Mouse (Mus musculus): ENCODE measurements around the gene Gm11562. TPM values are rescaled to one million over a fixed set of nuclear protein-coding genes. Genes with fewer than 3 reads are reported as not detected.
"Not testable (repeated sequence)": the region's sequence is repeated elsewhere in the genome, so short reads cannot be mapped to it uniquely, and the experiment has no call there.

Gene Gm11562
- polyA plus RNA-seq, 1 experiment from 2014 or later: not detected

GRCm38 (mm10) chr11:99633293-99633692, 13.1 kb upstream of the Gm11562 start:
- Histone ChIP-seq H3K4me3 (no peak overlapping the region), H3K27me3 (no peaks in the 10 kb centered on the region), H3K4me2 (replicated peaks) (no peak overlapping the region), H3K9ac (replicated peaks) (no peak overlapping the region), H3K9me3 (no peaks in the 10 kb centered on the region), H3K4me1 (no peaks in the 10 kb centered on the region), H3K27ac (replicated peaks) (no peak overlapping the region), H3K36me3 (no peaks in the 10 kb centered on the region)
- ATAC-seq (replicated peaks): no peak
- 73% methylated on average over 2 of the region's 2 CpGs for WGBS

- Histone ChIP-seq H3K9ac (replicated peaks) (no peak overlapping the region), H3K4me2 (replicated peaks) (no peak overlapping the region), H3K4me3 (no peak overlapping the region), H3K27me3 (no peaks in the 10 kb centered on the region), H3K36me3 (no peaks in the 10 kb centered on the region), H3K27ac (replicated peaks) (no peak overlapping the region), H3K9me3 (no peaks in the 10 kb centered on the region), H3K4me1 (no peaks in the 10 kb centered on the region)
- WGBS: 71% methylated on average over 3 of the region's 3 CpGs
- ATAC-seq (replicated peaks): no peak
Measured at GRCm38 (mm10) chr11:99630890-99631289, 10.7 kb upstream of the Gm11562 start.

GRCm38 (mm10) chr11:99628138-99628537, 7.9 kb upstream of the Gm11562 start, which contains the start of gene Krtap4-1:
TSS of gene Krtap4-1 (minus strand) at chr11:99628238.
- H3K36me3 ChIP-seq: no peaks in the 10 kb centered on the region
- H3K27me3 ChIP-seq: no peaks in the 10 kb centered on the region
- no peak for ATAC-seq (replicated peaks)
- no peak within 1 kb of the TSS for H3K4me3 ChIP-seq
- WGBS: 79% methylated on average over 4 of the region's 4 CpGs
- H3K4me1 ChIP-seq: no peaks in the 10 kb centered on the region
- no peak within 1 kb of the TSS for H3K9ac ChIP-seq (replicated peaks)
- H3K4me2 ChIP-seq (replicated peaks): no peak within 1 kb of the TSS
- no peaks in the 10 kb centered on the region for H3K9me3 ChIP-seq
- H3K27ac ChIP-seq (replicated peaks): no peak within 1 kb of the TSS

GRCm38 (mm10) chr11:99614796-99615363, 5.4 kb downstream of the Gm11562 start, which contains the start of gene Krtap2-4:
TSS of gene Krtap2-4 (minus strand) at chr11:99614846.
- H3K4me1 ChIP-seq: no peaks in the 10 kb centered on the region

GRCm38 (mm10) chr11:99610089-99610488, 10.1 kb downstream of the Gm11562 start, which contains the start of gene Gm11937:
TSS of gene Gm11937 (minus strand) at chr11:99610189.
- H3K27ac ChIP-seq (replicated peaks); H3K4me2 ChIP-seq (replicated peaks); H3K9ac ChIP-seq (replicated peaks); H3K9me3 ChIP-seq; ATAC-seq (replicated peaks); H3K4me1 ChIP-seq; H3K36me3 ChIP-seq; H3K27me3 ChIP-seq; H3K4me3 ChIP-seq: not testable (repeated sequence)
- WGBS: 86% methylated on average over 2 of the region's 2 CpGs

More at GRCm38 (mm10) chr11:99614796-99615363, 5.4 kb downstream of the Gm11562 start, which contains the start of gene Krtap2-4:
- no peak for ATAC-seq (replicated peaks)
- H3K9ac ChIP-seq (replicated peaks): no peak within 1 kb of the TSS
- no peak within 1 kb of the TSS for H3K4me2 ChIP-seq (replicated peaks)
- H3K4me3 ChIP-seq: no peak within 1 kb of the TSS
- H3K9me3 ChIP-seq: no peaks in the 10 kb centered on the region
- 75% methylated on average over 3 of the region's 3 CpGs for WGBS
- H3K27me3 ChIP-seq: no peaks in the 10 kb centered on the region
- H3K36me3 ChIP-seq: no peaks in the 10 kb centered on the region
- no peak within 1 kb of the TSS for H3K27ac ChIP-seq (replicated peaks)

- H3K4me1 ChIP-seq: no peaks in the 10 kb centered on the region
- no peak overlapping the region for H3K9ac ChIP-seq (replicated peaks)
- no peak overlapping the region for H3K4me2 ChIP-seq (replicated peaks)
- no peak overlapping the region for H3K4me3 ChIP-seq
- no peak for ATAC-seq (replicated peaks)
- 73% methylated on average over 1 of the region's 1 CpGs for WGBS
- H3K27me3 ChIP-seq: no peaks in the 10 kb centered on the region
- no peaks in the 10 kb centered on the region for H3K36me3 ChIP-seq
- H3K27ac ChIP-seq (replicated peaks): no peak overlapping the region
- H3K9me3 ChIP-seq: no peaks in the 10 kb centered on the region
Measured at GRCm38 (mm10) chr11:99609126-99609525, 11.1 kb downstream of the Gm11562 start.

GRCm38 (mm10) chr11:99603208-99603607, 17.0 kb downstream of the Gm11562 start, which contains the start of gene Gm11938:
TSS of gene Gm11938 (minus strand) at chr11:99603308.
- not testable (repeated sequence) for H3K27ac ChIP-seq (replicated peaks); H3K9me3 ChIP-seq; H3K4me1 ChIP-seq; ATAC-seq (replicated peaks); H3K27me3 ChIP-seq; H3K4me3 ChIP-seq; H3K4me2 ChIP-seq (replicated peaks); H3K36me3 ChIP-seq; H3K9ac ChIP-seq (replicated peaks)
- WGBS: 86% methylated on average over 1 of the region's 1 CpGs

GRCm38 (mm10) chr11:99597742-99598141, 22.5 kb downstream of the Gm11562 start, which contains the start of gene Krtap9-3:
TSS of gene Krtap9-3 (minus strand) at chr11:99598105.
- H3K36me3 ChIP-seq; H3K27me3 ChIP-seq; H3K4me1 ChIP-seq; H3K27ac ChIP-seq (replicated peaks); H3K9me3 ChIP-seq; H3K9ac ChIP-seq (replicated peaks); ATAC-seq (replicated peaks); H3K4me2 ChIP-seq (replicated peaks); H3K4me3 ChIP-seq: not testable (repeated sequence)
- WGBS: 79% methylated on average over 6 of the region's 6 CpGs

GRCm38 (mm10) chr11:99590981-99591380, 29.3 kb downstream of the Gm11562 start, which contains the start of gene Krtap1-3:
TSS of gene Krtap1-3 (minus strand) at chr11:99591339.
- H3K4me2 ChIP-seq (replicated peaks): no peak within 1 kb of the TSS
- no peaks in the 10 kb centered on the region for H3K4me1 ChIP-seq
- H3K4me3 ChIP-seq: no peak within 1 kb of the TSS
- H3K27ac ChIP-seq (replicated peaks): no peak within 1 kb of the TSS
- H3K9me3 ChIP-seq: no peaks in the 10 kb centered on the region
- 84% methylated on average over 6 of the region's 6 CpGs for WGBS
- H3K27me3 ChIP-seq: no peaks in the 10 kb centered on the region
- H3K36me3 ChIP-seq: no peaks in the 10 kb centered on the region
- H3K9ac ChIP-seq (replicated peaks): no peak within 1 kb of the TSS
- no peak for ATAC-seq (replicated peaks)

GRCm38 (mm10) chr11:99585096-99585495, 35.1 kb downstream of the Gm11562 start:
- H3K9ac ChIP-seq (replicated peaks): no peak overlapping the region
- 77% methylated on average over 7 of the region's 7 CpGs for WGBS
- H3K9me3 ChIP-seq: no peaks in the 10 kb centered on the region
- H3K4me2 ChIP-seq (replicated peaks): no peak overlapping the region
- no peak overlapping the region for H3K4me3 ChIP-seq
- H3K36me3 ChIP-seq: no peaks in the 10 kb centered on the region
- no peak for ATAC-seq (replicated peaks)
- no peaks in the 10 kb centered on the region for H3K27me3 ChIP-seq
- H3K27ac ChIP-seq (replicated peaks): no peak overlapping the region
- no peaks in the 10 kb centered on the region for H3K4me1 ChIP-seq

GRCm38 (mm10) chr11:99583245-99583704, 37.0 kb downstream of the Gm11562 start, which contains the start of gene Krtap1-4:
TSS of gene Krtap1-4 (minus strand) at chr11:99583654.
- H3K9ac ChIP-seq (replicated peaks): no peak within 1 kb of the TSS
- no peak for ATAC-seq (replicated peaks)
- no peak within 1 kb of the TSS for H3K4me3 ChIP-seq
- no peaks in the 10 kb centered on the region for H3K36me3 ChIP-seq
- H3K4me1 ChIP-seq: no peaks in the 10 kb centered on the region
- H3K4me2 ChIP-seq (replicated peaks): no peak within 1 kb of the TSS
- no peaks in the 10 kb centered on the region for H3K9me3 ChIP-seq
- 82% methylated on average over 5 of the region's 5 CpGs for WGBS
- no peaks in the 10 kb centered on the region for H3K27me3 ChIP-seq
- no peak within 1 kb of the TSS for H3K27ac ChIP-seq (replicated peaks)

- Histone ChIP-seq H3K4me1 (no peaks in the 10 kb centered on the region), H3K9me3 (no peaks in the 10 kb centered on the region), H3K27me3 (no peaks in the 10 kb centered on the region), H3K36me3 (no peaks in the 10 kb centered on the region), H3K4me2 (replicated peaks) (no peak overlapping the region), H3K4me3 (no peak overlapping the region), H3K9ac (replicated peaks) (no peak overlapping the region), H3K27ac (replicated peaks) (no peak overlapping the region)
- whole genome bisulfite sequencing: 66% methylated on average over 6 of the region's 6 CpGs
- no peak for ATAC-seq (replicated peaks)
Measured at GRCm38 (mm10) chr11:99581564-99581963, 38.7 kb downstream of the Gm11562 start.

- Histone ChIP-seq H3K4me3 (no peak overlapping the region), H3K9me3 (no peaks in the 10 kb centered on the region), H3K4me2 (replicated peaks) (no peak overlapping the region), H3K27ac (replicated peaks) (no peak overlapping the region), H3K4me1 (no peaks in the 10 kb centered on the region), H3K9ac (replicated peaks) (no peak overlapping the region), H3K36me3 (no peaks in the 10 kb centered on the region), H3K27me3 (no peaks in the 10 kb centered on the region)
- ATAC-seq (replicated peaks): no peak
- WGBS: 90% methylated on average over 5 of the region's 5 CpGs
Measured at GRCm38 (mm10) chr11:99581051-99581450, 39.2 kb downstream of the Gm11562 start.

Data from forebrain, embryonic 15.5 days (tissue).